Mouse (Mus musculus) forebrain, postnatal 0 days (tissue): ENCODE measurements around the gene Vps36. TPM values are rescaled to one million over a fixed set of nuclear protein-coding genes. Genes with fewer than 3 reads are reported as not detected.

Source experiments
- ATAC-seq: fragments of 200-750 bp; cut with Nextera tagmentation; 2 replicates; pipeline ENCODE4 v1.8.0; 2017; ENCODE audit warnings: mild to moderate bottlenecking, moderate library complexity
- DNase-seq: peaks from one replicate; pipeline ENCODE4 v3.0.0-alpha.2; 2015
- H3K27ac ChIP-seq: fragments of 300-500 bp; sonication (generic); 2 replicates; pipeline ENCODE4 v1.5.1; 2014; ENCODE audit warnings: low read depth, mild to moderate bottlenecking, antibody characterized with exemption, low read length, moderate library complexity, mixed read lengths
- H3K27me3 ChIP-seq: fragments of 300-500 bp; sonication (generic); 2 replicates; pipeline ENCODE4 v1.6.1; 2014; ENCODE audit warnings: mild to moderate bottlenecking, low read length, mixed read lengths; ENCODE audit not compliant: insufficient read depth
- H3K36me3 ChIP-seq: fragments of 300-500 bp; sonication (generic); 2 replicates; pipeline ENCODE4 v1.6.1; 2014; ENCODE audit warnings: mild to moderate bottlenecking, moderate library complexity; ENCODE audit not compliant: insufficient read depth
- H3K4me1 ChIP-seq: fragments of 300-500 bp; sonication (generic); 2 replicates; pipeline ENCODE4 v1.6.1; 2014; ENCODE audit warnings: antibody characterized with exemption; ENCODE audit not compliant: insufficient read depth
- H3K4me2 ChIP-seq: fragments of 300-500 bp; sonication (generic); 2 replicates; pipeline ENCODE4 v1.6.1; 2014; ENCODE audit warnings: low read depth, mild to moderate bottlenecking, moderate library complexity
- H3K4me3 ChIP-seq: fragments of 300-500 bp; sonication (generic); 2 replicates; pipeline ENCODE4 v1.5.1; 2014; ENCODE audit warnings: low read depth, low read length, mixed read lengths
- H3K9ac ChIP-seq: fragments of 300-500 bp; sonication (generic); 2 replicates; pipeline ENCODE4 v1.6.1; 2014; ENCODE audit warnings: mild to moderate bottlenecking
- H3K9me3 ChIP-seq: fragments of 300-500 bp; sonication (generic); 2 replicates; pipeline ENCODE4 v1.6.1; 2016; ENCODE audit warnings: low read length
- CTCF ChIP-seq: sonication (generic); IDR thresholded peaks from 2 replicates; pipeline ENCODE4 v1.5.1; 2016; ENCODE audit warnings: antibody characterized with exemption, control low read depth, low read depth
- WGBS: fragments of 180-500 bp; shearing (Covaris S2); extraction: QIAGEN DNeasy Blood & Tissue Kit; methylation state at CpG from one replicate; pipeline ENCODE4 v1.1.7; 2014; 5-methylcytosine and 5-hydroxymethylcytosine counted together
- polyA plus RNA-seq: library from polyadenylated mRNA; unstranded; fragments of >200 nt; fragmentation: Nextera tagmentation; extraction: Ambion mirVana; gene quantifications from 2 replicates; pipeline ENCODE4 v1.2.1, GENCODE M21; 2015
- total RNA-seq: library from RNA; depleted of rRNA; stranded (reverse); fragments of >200 nt; gene quantifications from 2 replicates; pipeline ENCODE4 v1.2.3, GENCODE M21; 2014; rRNA removed

Gene Vps36
- 38.3 and 42.9 TPM in 2 replicates for total RNA-seq
- polyA plus RNA-seq = 24.6 and 36.7 TPM in 2 replicates

GRCm38 (mm10) chr8:22192660-22193431 lies at the start of gene Vps36:
Gene Vps36, plus strand, starts transcription at chr8:22192809.
- peak; percentile 96 for TF ChIP-seq CTCF
- WGBS = under 1% methylated on average over 73 of the region's 73 CpGs
- H3K36me3 ChIP-seq = no peaks in the 10 kb centered on the region
- H3K9me3 ChIP-seq = no peaks in the 10 kb centered on the region
- peak within 1 kb of the TSS; percentile 89 for H3K9ac ChIP-seq
- H3K27ac ChIP-seq = peak within 1 kb of the TSS; percentile 92
- DNase-seq (peak; percentile 93), ATAC-seq (peak; percentile 96)
- H3K4me3 ChIP-seq = peak within 1 kb of the TSS; percentile 97
- peak within 1 kb of the TSS; percentile 61 for H3K4me2 ChIP-seq
- no peaks in the 10 kb centered on the region for H3K27me3 ChIP-seq
- peaks cover 11% of the 10 kb centered on the region; the same call in 1 of the 2 replicates for H3K4me1 ChIP-seq

GRCm38 (mm10) chr8:22143764-22144491 lies 48.7 kb upstream of the Vps36 start:
- Histone ChIP-seq H3K4me3 (no peak overlapping the region), H3K27ac (no peak overlapping the region), H3K9ac (no peak overlapping the region), H3K36me3 (peaks cover 8% of the 10 kb centered on the region), H3K4me1 (no peaks in the 10 kb centered on the region), H3K9me3 (no peaks in the 10 kb centered on the region), H3K4me2 (no peak overlapping the region), H3K27me3 (no peaks in the 10 kb centered on the region)
- DNase-seq (no peak), ATAC-seq (no peak)
- WGBS = 81% methylated on average over 1 of the region's 1 CpGs
- TF ChIP-seq CTCF = no peak

GRCm38 (mm10) chr8:22145831-22146230 lies 46.8 kb upstream of the Vps36 start:
- no peak overlapping the region for H3K9ac ChIP-seq
- WGBS = 82% methylated on average over 6 of the region's 6 CpGs
- no peaks in the 10 kb centered on the region for H3K27me3 ChIP-seq
- peaks cover 6% of the 10 kb centered on the region for H3K36me3 ChIP-seq
- no peak for ATAC-seq
- H3K27ac ChIP-seq = no peak overlapping the region
- no peak for DNase-seq
- H3K4me3 ChIP-seq = no peak overlapping the region
- no peaks in the 10 kb centered on the region for H3K9me3 ChIP-seq
- H3K4me2 ChIP-seq = no peak overlapping the region
- H3K4me1 ChIP-seq = no peaks in the 10 kb centered on the region
- TF ChIP-seq CTCF = no peak

- H3K36me3 ChIP-seq = no peaks in the 10 kb centered on the region
- H3K9ac ChIP-seq = no peak overlapping the region
- TF ChIP-seq CTCF = no peak
- no peaks in the 10 kb centered on the region for H3K27me3 ChIP-seq
- H3K4me1 ChIP-seq = no peaks in the 10 kb centered on the region
- ATAC-seq (no peak), DNase-seq (no peak)
- no peaks in the 10 kb centered on the region for H3K9me3 ChIP-seq
- no peak overlapping the region for H3K4me3 ChIP-seq
- H3K4me2 ChIP-seq = no peak overlapping the region
- WGBS = 82% methylated on average over 9 of the region's 9 CpGs
- no peak overlapping the region for H3K27ac ChIP-seq
Observed at GRCm38 (mm10) chr8:22147706-22148366, 44.8 kb upstream of the Vps36 start.

- DNase-seq = no peak
- no peak for ATAC-seq
- TF ChIP-seq CTCF = no peak
- Histone ChIP-seq H3K4me1 (no peaks in the 10 kb centered on the region), H3K27me3 (no peaks in the 10 kb centered on the region), H3K4me3 (no peak overlapping the region), H3K27ac (no peak overlapping the region), H3K36me3 (no peaks in the 10 kb centered on the region), H3K9ac (no peak overlapping the region), H3K9me3 (no peaks in the 10 kb centered on the region), H3K4me2 (no peak overlapping the region)
- 96% methylated on average over 7 of the region's 7 CpGs for WGBS
Observed at GRCm38 (mm10) chr8:22148367-22148740, 44.3 kb upstream of the Vps36 start.

GRCm38 (mm10) chr8:22149643-22150344 lies 42.8 kb upstream of the Vps36 start:
- Histone ChIP-seq H3K27ac (no peak overlapping the region), H3K9me3 (no peaks in the 10 kb centered on the region), H3K4me2 (no peak overlapping the region), H3K4me3 (no peak overlapping the region), H3K9ac (no peak overlapping the region), H3K36me3 (no peaks in the 10 kb centered on the region), H3K27me3 (no peaks in the 10 kb centered on the region), H3K4me1 (no peaks in the 10 kb centered on the region)
- no peak for TF ChIP-seq CTCF
- no peak for ATAC-seq
- WGBS = 86% methylated on average over 11 of the region's 11 CpGs
- no peak for DNase-seq
